Mouse (Mus musculus) cortical plate, adult 2 months (tissue): ENCODE data around the gene Gm49388.

Experiments
- CTCF ChIP-seq: fragments of 200-500 bp; IDR thresholded peaks from 2 replicates; pipeline ENCODE4 v1.5.1; 2011; ENCODE audit warnings: mild to moderate bottlenecking, control low read depth, low read length; ENCODE audit not compliant: insufficient read depth; ENCODE audit errors: extremely low read depth
- POLR2A ChIP-seq: fragments of 200-500 bp; IDR thresholded peaks from 2 replicates; pipeline ENCODE4 v1.6.1; 2011; ENCODE audit warnings: mild to moderate bottlenecking, low read length, control low read depth; ENCODE audit not compliant: insufficient read depth; ENCODE audit errors: extremely low read depth

DNA sequence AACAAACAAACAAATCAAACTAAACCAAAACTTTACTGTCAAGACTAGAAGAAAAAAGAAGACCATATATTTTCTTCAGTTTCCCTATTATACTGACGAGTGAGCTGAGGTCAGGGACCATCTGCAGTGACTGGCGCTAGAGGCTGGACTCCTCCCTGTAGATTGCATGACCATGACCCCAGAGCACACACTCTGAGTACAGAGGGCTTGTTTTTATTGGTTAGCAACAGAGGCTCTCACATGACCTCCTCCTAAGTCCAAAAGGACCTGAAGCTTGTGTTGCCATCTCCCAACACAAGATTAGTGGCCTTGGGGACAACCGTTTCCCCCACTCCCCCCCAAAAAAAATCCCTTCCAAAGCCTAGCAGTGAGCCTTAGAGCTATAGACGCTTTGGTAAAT lies 28.4 kb downstream of the Gm49388 start:
- TF ChIP-seq CTCF, result no peak
- TF ChIP-seq POLR2A, result no peak
